Comparison of ENCODE assay signal across 8 mouse cellular contexts in the genomic region with DNA sequence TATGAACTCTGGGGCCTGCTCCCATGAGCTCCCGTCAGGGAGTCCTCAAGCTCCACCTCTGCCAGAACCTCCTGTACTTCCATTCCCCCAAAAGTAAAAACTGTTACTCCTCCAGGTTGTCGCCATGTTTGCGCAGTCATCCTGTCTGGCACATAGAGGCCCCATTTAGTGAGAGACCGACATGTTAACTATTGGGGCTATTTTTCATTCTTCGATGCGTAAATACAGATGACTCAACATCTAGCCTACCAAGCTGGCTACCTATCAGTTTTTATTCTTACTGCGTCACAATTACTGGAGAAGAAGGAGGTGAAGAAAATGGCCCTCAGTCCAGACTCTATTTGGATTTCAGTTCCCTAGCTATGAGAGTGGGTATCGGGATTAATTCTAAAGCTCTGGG.
A peak's percentile ranks its signal among the peaks of the same experiment; 100 is the strongest.
DNase-seq lines count a peak whose midpoint lies in the region; ATAC-seq lines count a peak whose summit lies in the region.

No protein-coding gene starts in this region.

- DNase-seq in heart, postnatal 14 days: no peak
- peak; percentile 44 for DNase-seq in CD4-positive helper T cell, adult 2 months (ENCODE audit: low read depth, low spot score)
- no peak for DNase-seq in adrenal gland, postnatal 14 days
- DNase-seq in frontal cortex, postnatal 14 days (ENCODE audit: low spot score in 2 of 2): no peak
- no peak for DNase-seq in left cerebral cortex, postnatal 36 days (ENCODE audit: low spot score in 2 of 2)

- 71% methylated on average over 8 of the region's 8 CpGs for WGBS in heart, embryonic 11.5 days (ENCODE audit: insufficient replicate concordance)
- WGBS in forebrain, embryonic 15.5 days: 76% methylated on average over 8 of the region's 8 CpGs
- WGBS in liver, embryonic 15.5 days (ENCODE audit: insufficient replicate concordance): 75% methylated on average over 8 of the region's 8 CpGs

- ATAC-seq in heart, embryonic 11.5 days (replicated peaks; ENCODE audit: insufficient number of reproducible peaks, low FRiP score, low TSS enrichment): no peak
- no peak for ATAC-seq in forebrain, embryonic 15.5 days (replicated peaks)
- ATAC-seq in liver, embryonic 15.5 days (ENCODE audit: insufficient read depth): no peak

- H3K9me3 ChIP-seq in heart, embryonic 11.5 days (replicated peaks; ENCODE audit: control insufficient read depth, low read length): no peaks in the 10 kb centered on the region
- H3K9me3 ChIP-seq in forebrain, embryonic 15.5 days: no peaks in the 10 kb centered on the region
- H3K9me3 ChIP-seq in liver, embryonic 15.5 days (replicated peaks): no peaks in the 10 kb centered on the region

- intact Hi-C loops in heart, postnatal 14 days (cut with DNase I): loop anchor here (5.0 to 10.0 kb wide), 2 partner anchors 182 to 429 kb away; a partner anchor contains a TSS
- intact Hi-C loops in left cerebral cortex, postnatal 36 days (cut with DNase I): loop anchor here (2.0 to 5.0 kb wide), 2 partner anchors 102 to 183 kb away; a partner anchor contains a TSS

- H3K36me3 ChIP-seq in heart, embryonic 11.5 days (ENCODE audit: control insufficient read depth, insufficient read depth, low read length): no peaks in the 10 kb centered on the region
- no peaks in the 10 kb centered on the region for H3K36me3 ChIP-seq in forebrain, embryonic 15.5 days
- no peaks in the 10 kb centered on the region for H3K36me3 ChIP-seq in liver, embryonic 15.5 days (replicated peaks)

- peaks cover 42% of the 10 kb centered on the region for H3K27me3 ChIP-seq in heart, embryonic 11.5 days (ENCODE audit: control insufficient read depth, insufficient read depth, low read length)
- H3K27me3 ChIP-seq in forebrain, embryonic 15.5 days: peaks cover 45% of the 10 kb centered on the region
- H3K27me3 ChIP-seq in liver, embryonic 15.5 days: peaks cover 75% of the 10 kb centered on the region

- peak overlapping the region; percentile 78 for H3K4me3 ChIP-seq in heart, embryonic 11.5 days (ENCODE audit: low read depth, low read length)
- peak overlapping the region; percentile 77 for H3K4me3 ChIP-seq in forebrain, embryonic 15.5 days
- H3K4me3 ChIP-seq in liver, embryonic 15.5 days (replicated peaks): peak overlapping the region; percentile 63; the same call in 1 of the 2 replicates

- peak overlapping the region; percentile 100 for H3K4me2 ChIP-seq in heart, embryonic 11.5 days
- H3K4me2 ChIP-seq in forebrain, embryonic 15.5 days (replicated peaks): peak overlapping the region; percentile 100
- peak overlapping the region; percentile 90 for H3K4me2 ChIP-seq in liver, embryonic 15.5 days

- no peak overlapping the region for H3K9ac ChIP-seq in heart, embryonic 11.5 days (ENCODE audit: low read depth, low read length)
- no peak overlapping the region for H3K9ac ChIP-seq in forebrain, embryonic 15.5 days (replicated peaks)
- no peak overlapping the region for H3K9ac ChIP-seq in liver, embryonic 15.5 days

- peaks cover 13% of the 10 kb centered on the region; the same call in 1 of the 2 replicates for H3K4me1 ChIP-seq in heart, embryonic 11.5 days (ENCODE audit: control insufficient read depth, insufficient read depth, low read length)
- H3K4me1 ChIP-seq in forebrain, embryonic 15.5 days: peaks cover 37% of the 10 kb centered on the region
- peaks cover 29% of the 10 kb centered on the region for H3K4me1 ChIP-seq in liver, embryonic 15.5 days (replicated peaks)

- no peak overlapping the region for H3K27ac ChIP-seq in heart, embryonic 11.5 days (ENCODE audit: low read depth, low read length)
- no peak overlapping the region for H3K27ac ChIP-seq in forebrain, embryonic 15.5 days (replicated peaks)
- no peak overlapping the region for H3K27ac ChIP-seq in liver, embryonic 15.5 days (replicated peaks)
